Mouse (Mus musculus): ENCODE data around the gene Msh6.

DNA sequence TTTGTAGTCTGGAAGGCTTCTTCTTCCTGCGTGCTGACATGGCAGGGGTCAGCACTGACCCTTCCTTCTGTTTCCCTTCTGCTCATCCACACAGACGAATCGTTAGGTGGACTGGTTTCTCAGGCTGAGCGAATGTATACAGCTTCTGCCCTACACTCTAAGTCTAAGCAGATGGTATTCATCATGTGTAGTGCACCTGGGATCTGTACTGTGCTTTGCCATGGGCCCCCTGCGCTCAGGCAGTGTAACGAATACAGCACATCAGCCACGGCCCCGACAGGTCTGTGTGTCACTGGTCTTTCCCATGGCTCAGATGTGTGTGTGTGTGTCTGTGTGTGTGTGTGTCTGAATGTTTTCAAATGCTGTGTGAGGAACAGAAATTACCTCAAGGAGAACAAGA is 32.1 kb downstream of the Msh6 start:
- TF ChIP-seq CTCF (IDR thresholded peaks at IDR 0.05; ENCODE audit: borderline replicate concordance, extremely low read depth, insufficient read depth, insufficient read length) (no peak), POLR2A (IDR thresholded peaks at IDR 0.05; ENCODE audit: borderline replicate concordance, extremely low read depth, insufficient read depth, insufficient read length, poor library complexity, severe bottlenecking) (no peak)

All from brain, embryonic 14.5 days (tissue).